Mouse (Mus musculus) limb, embryonic 10.5 days (tissue): ENCODE measurements at regions not wholly inside any gene's neighbourhood (a gene's known extent, or its start where the extent isn't known, plus 50 kb on each side); places are given as distances from the start of the nearest gene placed in this dataset.
A peak's percentile ranks its signal among the peaks of the same experiment; 100 is the strongest.

Experiments
- DNase-seq: peaks from one replicate; pipeline ENCODE4 v3.0.0-alpha.2; 2017; ENCODE audit warnings: low spot score
- H3K27ac ChIP-seq: fragments of 300-500 bp; sonication (generic); 2 replicates; pipeline ENCODE4 v1.5.1; 2016; ENCODE audit warnings: mild to moderate bottlenecking
- H3K27me3 ChIP-seq: fragments of 300-500 bp; sonication (generic); 2 replicates; pipeline ENCODE4 v1.6.1; 2016; ENCODE audit warnings: low read depth, mild to moderate bottlenecking; ENCODE audit not compliant: poor library complexity, severe bottlenecking
- H3K36me3 ChIP-seq: fragments of 300-500 bp; sonication (generic); 2 replicates; pipeline ENCODE4 v1.6.1; 2016; ENCODE audit warnings: mild to moderate bottlenecking, moderate library complexity
- H3K4me1 ChIP-seq: fragments of 300-500 bp; sonication (generic); 2 replicates; pipeline ENCODE4 v1.6.1; 2016
- H3K4me3 ChIP-seq: fragments of 300-500 bp; sonication (generic); 2 replicates; pipeline ENCODE4 v1.5.1; 2016; ENCODE audit warnings: mild to moderate bottlenecking, moderate library complexity
- H3K9me3 ChIP-seq: fragments of 300-500 bp; sonication (generic); replicated peaks from 2 replicates; pipeline ENCODE4 v1.6.1; 2016; ENCODE audit warnings: mild to moderate bottlenecking
- WGBS: fragments of 180-500 bp; shearing (Covaris S2); methylation state at CpG from one replicate; pipeline ENCODE4 v1.1.7; 2016; 5-methylcytosine and 5-hydroxymethylcytosine counted together

GRCm38 (mm10) chr13:48075315-48075714, 185.7 kb upstream of the Id4 start:
- H3K27me3 ChIP-seq: no peaks in the 10 kb centered on the region
- WGBS: 78% methylated on average over 5 of the region's 5 CpGs
- no peak overlapping the region for H3K4me3 ChIP-seq
- no peaks in the 10 kb centered on the region for H3K9me3 ChIP-seq
- H3K27ac ChIP-seq: no peak overlapping the region
- no peak for DNase-seq
- H3K36me3 ChIP-seq: no peaks in the 10 kb centered on the region
- no peaks in the 10 kb centered on the region for H3K4me1 ChIP-seq

GRCm38 (mm10) chr13:48078214-48078613, 182.8 kb upstream of the Id4 start:
- Histone ChIP-seq H3K4me3 (no peak overlapping the region), H3K9me3 (no peaks in the 10 kb centered on the region), H3K36me3 (no peaks in the 10 kb centered on the region), H3K27ac (no peak overlapping the region), H3K27me3 (no peaks in the 10 kb centered on the region), H3K4me1 (no peaks in the 10 kb centered on the region)
- WGBS: 81% methylated on average over 12 of the region's 12 CpGs
- no peak for DNase-seq

- WGBS: 90% methylated on average over 2 of the region's 2 CpGs
- no peaks in the 10 kb centered on the region for H3K4me1 ChIP-seq
- no peaks in the 10 kb centered on the region for H3K27me3 ChIP-seq
- H3K27ac ChIP-seq: no peak overlapping the region
- H3K9me3 ChIP-seq: no peaks in the 10 kb centered on the region
- DNase-seq: no peak
- H3K36me3 ChIP-seq: no peaks in the 10 kb centered on the region
- no peak overlapping the region for H3K4me3 ChIP-seq
These were observed 177.7 kb upstream of the Id4 start for GRCm38 (mm10) chr13:48083294-48083693.

- no peak for DNase-seq
- Histone ChIP-seq H3K9me3 (no peaks in the 10 kb centered on the region), H3K4me3 (no peak overlapping the region), H3K4me1 (no peaks in the 10 kb centered on the region), H3K27ac (no peak overlapping the region), H3K27me3 (no peaks in the 10 kb centered on the region), H3K36me3 (no peaks in the 10 kb centered on the region)
These were observed 177.2 kb upstream of the Id4 start for GRCm38 (mm10) chr13:48083807-48084206.

GRCm38 (mm10) chr13:48094275-48095035, 166.6 kb upstream of the Id4 start:
- no peak for DNase-seq
- WGBS: 86% methylated on average over 16 of the region's 16 CpGs
- Histone ChIP-seq H3K27me3 (no peaks in the 10 kb centered on the region), H3K36me3 (no peaks in the 10 kb centered on the region), H3K9me3 (no peaks in the 10 kb centered on the region), H3K27ac (no peak overlapping the region), H3K4me1 (no peaks in the 10 kb centered on the region), H3K4me3 (no peak overlapping the region)

- WGBS: 84% methylated on average over 8 of the region's 8 CpGs
- Histone ChIP-seq H3K27ac (no peak overlapping the region), H3K4me3 (no peak overlapping the region), H3K36me3 (no peaks in the 10 kb centered on the region), H3K4me1 (peaks cover 11% of the 10 kb centered on the region), H3K9me3 (no peaks in the 10 kb centered on the region), H3K27me3 (no peaks in the 10 kb centered on the region)
- no peak for DNase-seq
These were observed 158.9 kb upstream of the Id4 start for GRCm38 (mm10) chr13:48102156-48102555.

- Histone ChIP-seq H3K9me3 (no peaks in the 10 kb centered on the region), H3K27ac (no peak overlapping the region), H3K4me1 (peaks cover 11% of the 10 kb centered on the region), H3K36me3 (no peaks in the 10 kb centered on the region), H3K4me3 (no peak overlapping the region), H3K27me3 (no peaks in the 10 kb centered on the region)
- 60% methylated on average over 7 of the region's 7 CpGs for WGBS
- no peak for DNase-seq
These were observed 158.5 kb upstream of the Id4 start for GRCm38 (mm10) chr13:48102576-48102975.

GRCm38 (mm10) chr13:48104766-48105165, 156.3 kb upstream of the Id4 start:
- Histone ChIP-seq H3K4me3 (no peak overlapping the region), H3K36me3 (no peaks in the 10 kb centered on the region), H3K27me3 (no peaks in the 10 kb centered on the region), H3K27ac (no peak overlapping the region), H3K4me1 (peaks cover 11% of the 10 kb centered on the region), H3K9me3 (no peaks in the 10 kb centered on the region)
- 66% methylated on average over 6 of the region's 6 CpGs for WGBS
- no peak for DNase-seq

GRCm38 (mm10) chr13:48106946-48107345, 154.1 kb upstream of the Id4 start:
- Histone ChIP-seq H3K36me3 (no peaks in the 10 kb centered on the region), H3K4me3 (no peak overlapping the region), H3K27ac (no peak overlapping the region), H3K9me3 (no peaks in the 10 kb centered on the region), H3K27me3 (no peaks in the 10 kb centered on the region), H3K4me1 (peaks cover 11% of the 10 kb centered on the region)
- 86% methylated on average over 5 of the region's 5 CpGs for WGBS
- no peak for DNase-seq

- no peak for DNase-seq
- H3K4me3 ChIP-seq: no peak overlapping the region
- WGBS: 92% methylated on average over 7 of the region's 7 CpGs
- no peak overlapping the region for H3K27ac ChIP-seq
- H3K9me3 ChIP-seq: no peaks in the 10 kb centered on the region
- H3K4me1 ChIP-seq: no peaks in the 10 kb centered on the region
- no peaks in the 10 kb centered on the region for H3K36me3 ChIP-seq
- H3K27me3 ChIP-seq: no peaks in the 10 kb centered on the region
These were observed 145.1 kb upstream of the Id4 start for GRCm38 (mm10) chr13:48115890-48116289.

- no peaks in the 10 kb centered on the region for H3K36me3 ChIP-seq
- H3K27ac ChIP-seq: no peak overlapping the region
- H3K4me3 ChIP-seq: no peak overlapping the region
- peaks cover 19% of the 10 kb centered on the region for H3K4me1 ChIP-seq
- no peak for DNase-seq
- no peaks in the 10 kb centered on the region for H3K9me3 ChIP-seq
- 71% methylated on average over 6 of the region's 6 CpGs for WGBS
- peaks cover 7% of the 10 kb centered on the region; the same call in 1 of the 2 replicates for H3K27me3 ChIP-seq
These were observed 134.4 kb upstream of the Id4 start for GRCm38 (mm10) chr13:48126582-48126981.

GRCm38 (mm10) chr13:48130724-48131123, 130.3 kb upstream of the Id4 start:
- Histone ChIP-seq H3K4me3 (peak overlapping the region; percentile 42), H3K4me1 (peaks cover 18% of the 10 kb centered on the region), H3K9me3 (no peaks in the 10 kb centered on the region), H3K27ac (peak overlapping the region; percentile 53), H3K27me3 (peaks cover 12% of the 10 kb centered on the region; the same call in 1 of the 2 replicates), H3K36me3 (no peaks in the 10 kb centered on the region)
- 5% methylated on average over 17 of the region's 17 CpGs for WGBS
- DNase-seq: peak; percentile 67

GRCm38 (mm10) chr13:48131681-48132080, 129.3 kb upstream of the Id4 start:
- DNase-seq: no peak
- Histone ChIP-seq H3K4me1 (peaks cover 14% of the 10 kb centered on the region), H3K4me3 (no peak overlapping the region), H3K27ac (no peak overlapping the region), H3K36me3 (no peaks in the 10 kb centered on the region), H3K27me3 (peaks cover 12% of the 10 kb centered on the region; the same call in 1 of the 2 replicates), H3K9me3 (no peaks in the 10 kb centered on the region)
- 38% methylated on average over 5 of the region's 5 CpGs for WGBS

- no peaks in the 10 kb centered on the region; the same call in 1 of the 2 replicates for H3K4me1 ChIP-seq
- H3K4me3 ChIP-seq: no peak overlapping the region
- H3K27me3 ChIP-seq: no peaks in the 10 kb centered on the region
- WGBS: 95% methylated on average over 5 of the region's 5 CpGs
- H3K36me3 ChIP-seq: no peaks in the 10 kb centered on the region
- no peak for DNase-seq
- H3K9me3 ChIP-seq: no peaks in the 10 kb centered on the region
- no peak overlapping the region for H3K27ac ChIP-seq
These were observed 115.1 kb upstream of the Id4 start for GRCm38 (mm10) chr13:48145976-48146375.
